Mouse (Mus musculus) cerebellum, adult 2 months (tissue): ENCODE data around the gene Cbs. TPM values are rescaled to one million over a fixed set of nuclear protein-coding genes. Genes with fewer than 3 reads are reported as not detected.
A peak's percentile ranks its signal among the peaks of the same experiment; 100 is the strongest.

ENCODE experiments used
- DNase-seq, 2 experiments: peaks; one replicate each; pipeline ENCODE4 v3.0.0; 2021
- H3K27ac ChIP-seq: fragments of 200-500 bp; 2 replicates; pipeline ENCODE4 v1.5.1; 2012; ENCODE audit warnings: low read length, control low read depth, inconsistent platforms; ENCODE audit not compliant: insufficient read depth
- H3K27me3 ChIP-seq: fragments of 200-500 bp; 2 replicates; pipeline ENCODE4 v1.6.1; 2012; ENCODE audit warnings: inconsistent platforms, mild to moderate bottlenecking, low read length, moderate library complexity; ENCODE audit not compliant: control insufficient read depth, insufficient read depth
- H3K4me1 ChIP-seq: fragments of 200-500 bp; 2 replicates; pipeline ENCODE4 v1.6.1; 2011; ENCODE audit warnings: low read length; ENCODE audit not compliant: control insufficient read depth, insufficient read depth
- H3K4me3 ChIP-seq: fragments of 200-500 bp; replicated peaks from 2 replicates; pipeline ENCODE3; 2011; ENCODE audit warnings: mild to moderate bottlenecking, low read depth, low read length, control low read depth; ENCODE audit not compliant: insufficient read depth
- CTCF ChIP-seq: fragments of 200-500 bp; IDR thresholded peaks from 2 replicates; pipeline ENCODE4 v1.5.1; 2011; ENCODE audit warnings: low read depth, mild to moderate bottlenecking, control low read depth, low read length, moderate library complexity, borderline replicate concordance; ENCODE audit not compliant: insufficient read depth
- POLR2A ChIP-seq: fragments of 200-500 bp; IDR thresholded peaks from 2 replicates; pipeline ENCODE4 v1.6.1; 2011; ENCODE audit warnings: low read length, control low read depth, borderline replicate concordance; ENCODE audit not compliant: insufficient read depth
- WGBS: fragments of 180-500 bp; shearing (Covaris S2); methylation state at CpG from one replicate; pipeline ENCODE4 v1.1.7; 2018; 5-methylcytosine and 5-hydroxymethylcytosine counted together
- polyA plus RNA-seq: library from polyadenylated mRNA; depleted of rRNA; stranded (reverse); fragments of >200 nt; gene quantifications from 2 replicates; pipeline ENCODE4 v1.2.3, GENCODE M21; 2012

The Cbs gene
- polyA plus RNA-seq, 1 experiment: 33.9 TPM

DNA sequence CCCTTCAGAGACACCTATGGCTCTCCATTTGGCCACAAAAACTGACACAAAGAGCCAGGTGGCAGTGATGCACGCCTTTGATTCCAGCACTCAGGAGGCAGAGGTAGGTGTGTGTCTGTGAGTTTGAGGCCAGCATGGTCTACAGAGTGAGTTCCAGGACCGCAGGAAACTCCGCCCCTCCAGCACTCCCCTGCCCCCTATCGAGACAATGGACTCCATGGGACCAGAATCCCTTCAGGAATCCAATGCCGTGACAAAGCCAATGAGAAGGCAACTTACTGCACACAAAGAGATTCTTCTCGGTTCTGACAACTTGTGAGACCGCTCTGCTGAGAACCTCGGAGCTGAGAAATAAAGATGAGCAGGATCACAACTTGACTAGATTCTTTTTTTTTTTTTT, 5.3 kb upstream of the Cbs start:
- H3K4me3 ChIP-seq: no peak overlapping the region
- H3K27me3 ChIP-seq: no peaks in the 10 kb centered on the region
- 40% methylated on average over 8 of the region's 8 CpGs for WGBS
- TF ChIP-seq POLR2A (no peak), CTCF (no peak)
- H3K27ac ChIP-seq: no peak overlapping the region
- no peak for DNase-seq
- H3K4me1 ChIP-seq: no peaks in the 10 kb centered on the region

DNA sequence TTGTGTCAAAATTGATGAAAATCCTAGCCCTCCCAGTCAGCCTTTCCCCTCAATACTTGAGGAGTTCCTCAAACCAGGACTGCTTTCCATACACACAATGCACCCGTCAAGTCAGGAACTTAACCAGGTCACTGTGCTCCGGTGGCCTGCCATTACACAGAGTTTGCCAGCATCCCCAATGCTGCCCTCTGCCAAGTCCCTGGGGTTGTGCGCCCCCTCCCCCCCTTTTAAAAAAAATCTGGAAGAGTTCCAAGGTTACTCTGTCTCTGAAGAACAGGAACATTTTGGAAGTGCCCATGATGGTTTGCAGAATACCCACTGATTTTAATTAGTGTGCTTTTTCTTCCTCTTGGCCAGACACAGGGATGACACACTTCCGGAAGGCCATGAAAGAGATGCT, 2.6 kb upstream of the Cbs start:
- peak in 1 of 2 experiments; percentile 20 for DNase-seq
- no peak for TF ChIP-seq CTCF
- no peak for TF ChIP-seq POLR2A

DNA sequence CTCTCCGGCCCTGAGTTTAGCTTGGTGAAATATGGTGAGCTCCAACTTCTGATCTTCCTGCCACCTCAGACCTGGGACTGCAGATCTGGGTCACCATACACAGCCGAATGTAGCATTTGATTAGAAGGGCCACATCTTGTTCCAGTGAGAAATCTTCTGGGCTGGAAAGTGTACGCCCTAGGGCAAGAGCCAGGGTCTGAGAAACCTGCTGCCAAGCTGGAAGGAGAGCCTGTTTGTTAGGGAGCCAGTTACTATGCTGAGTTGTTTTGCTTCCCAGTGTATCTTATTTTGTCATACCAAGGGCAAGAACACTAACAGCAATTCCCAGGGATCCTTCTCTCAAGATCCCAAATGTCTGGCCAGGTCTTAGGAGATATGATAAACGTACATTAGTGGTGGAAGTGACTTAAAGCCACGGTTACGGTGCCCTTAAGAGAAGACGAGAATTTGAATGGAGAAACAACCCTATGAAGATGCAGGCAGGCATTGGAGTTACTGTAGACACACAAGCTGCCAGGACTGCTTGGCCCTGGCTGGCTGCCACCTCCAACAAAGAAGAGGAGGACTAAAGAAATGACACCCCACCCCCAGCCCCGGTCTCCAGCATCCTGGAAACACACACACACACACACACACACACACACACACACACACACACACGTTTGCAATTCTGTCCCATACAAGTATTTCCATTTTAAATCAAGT, 980 bp upstream of the Cbs start:
- no peaks in the 10 kb centered on the region for H3K4me1 ChIP-seq
- H3K4me3 ChIP-seq: no peak overlapping the region
- 42% methylated on average over 9 of the region's 9 CpGs for WGBS
- DNase-seq: peak in 1 of 2 experiments; percentile 44
- no peak overlapping the region for H3K27ac ChIP-seq
- TF ChIP-seq POLR2A (no peak), CTCF (no peak)
- peaks cover 2% of the 10 kb centered on the region; the same call in 1 of the 2 replicates for H3K27me3 ChIP-seq

More for the DNA sequence above, 2.6 kb upstream of the Cbs start:
- 38% methylated on average over 4 of the region's 4 CpGs for WGBS
- Histone ChIP-seq H3K27me3 (peaks cover 2% of the 10 kb centered on the region; the same call in 1 of the 2 replicates), H3K4me1 (no peaks in the 10 kb centered on the region), H3K4me3 (no peak overlapping the region), H3K27ac (no peak overlapping the region)

DNA sequence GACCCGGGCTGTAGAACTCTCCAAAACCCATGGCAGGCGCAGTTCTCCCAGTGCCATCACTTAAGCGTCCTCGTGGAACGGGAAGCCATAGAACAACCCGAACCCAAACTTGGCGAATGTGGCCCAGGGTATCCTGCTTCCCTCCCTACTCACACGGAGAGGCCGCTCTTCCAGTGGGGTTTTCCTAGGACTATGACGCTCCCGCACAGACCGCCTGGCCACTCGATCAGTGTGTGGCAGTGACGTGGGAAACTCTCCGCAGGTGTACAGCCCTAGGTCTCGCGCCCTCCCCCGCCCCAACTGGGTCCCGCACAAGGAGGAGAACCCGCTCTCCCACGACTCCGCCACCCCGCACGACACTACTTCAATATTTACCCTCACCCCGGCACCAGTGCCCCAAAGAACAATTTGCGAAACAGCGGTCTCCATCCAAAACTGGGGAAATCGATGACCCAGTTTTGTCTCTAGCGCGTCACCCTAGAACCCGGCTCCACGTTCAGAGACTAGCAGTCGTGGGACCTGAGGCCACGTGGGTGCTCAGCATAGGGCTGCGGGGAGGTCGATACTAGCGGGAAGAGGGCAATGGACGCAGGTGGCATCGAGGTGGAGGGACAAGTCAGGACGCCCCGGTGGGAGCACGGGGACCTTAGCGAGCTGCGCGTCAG, 629 bp downstream of the Cbs start:
- TF ChIP-seq POLR2A (no peak), CTCF (no peak)
- H3K27me3 ChIP-seq: peaks cover 2% of the 10 kb centered on the region; the same call in 1 of the 2 replicates
- H3K4me3 ChIP-seq: peak overlapping the region; percentile 63
- WGBS: 6% methylated on average over 45 of the region's 45 CpGs
- no peaks in the 10 kb centered on the region for H3K4me1 ChIP-seq
- H3K27ac ChIP-seq: no peak overlapping the region
- peak in 1 of 2 experiments; percentile 27 for DNase-seq

DNA sequence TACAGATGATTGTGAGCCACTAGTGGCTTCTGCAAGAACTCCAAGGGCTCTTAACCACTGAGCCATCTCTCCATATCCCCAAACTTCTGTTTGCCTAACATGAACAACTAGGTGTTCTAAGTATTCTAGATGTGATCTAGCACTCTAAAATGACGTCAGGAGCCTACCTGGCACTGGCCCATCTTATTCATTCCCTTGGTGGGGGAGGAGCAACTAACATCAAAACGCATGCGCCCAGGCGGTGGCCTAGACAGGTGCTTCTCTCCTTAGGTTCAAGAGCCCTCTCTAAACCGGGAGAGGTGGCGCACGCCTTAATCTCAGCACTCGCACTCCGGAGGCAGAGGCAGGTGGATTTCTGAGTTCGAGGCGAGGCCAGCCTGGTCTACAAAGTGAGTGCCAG, 1.3 kb downstream of the Cbs start:
- no peak for DNase-seq
- Histone ChIP-seq H3K27me3 (peaks cover 2% of the 10 kb centered on the region; the same call in 1 of the 2 replicates), H3K4me3 (no peak overlapping the region)

DNA sequence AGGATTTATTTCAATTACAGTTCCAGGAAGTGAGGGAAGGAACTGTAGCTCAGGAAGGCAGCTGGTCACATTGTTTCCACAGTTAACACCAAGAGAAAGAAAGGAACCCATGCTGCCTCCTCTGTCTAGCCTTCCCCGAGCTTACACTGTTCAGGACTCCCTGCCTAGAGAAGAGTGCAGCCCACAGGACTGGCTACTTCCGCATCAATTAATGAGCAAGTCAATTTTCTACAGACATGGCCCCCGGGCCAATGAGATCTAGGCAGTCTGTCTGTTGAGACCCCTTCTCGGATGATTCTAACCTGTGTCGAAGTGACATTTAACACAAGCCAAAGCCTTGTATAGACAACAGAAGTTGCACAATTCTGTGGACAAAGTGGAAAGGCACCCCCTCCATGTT, 2.1 kb downstream of the Cbs start:
- WGBS: 61% methylated on average over 5 of the region's 5 CpGs
- H3K4me3 ChIP-seq: no peak overlapping the region

More for the DNA sequence above, 1.3 kb downstream of the Cbs start:
- H3K27ac ChIP-seq: no peak overlapping the region
- no peaks in the 10 kb centered on the region for H3K4me1 ChIP-seq
- 73% methylated on average over 11 of the region's 11 CpGs for WGBS
- TF ChIP-seq CTCF (no peak), POLR2A (no peak)

DNA sequence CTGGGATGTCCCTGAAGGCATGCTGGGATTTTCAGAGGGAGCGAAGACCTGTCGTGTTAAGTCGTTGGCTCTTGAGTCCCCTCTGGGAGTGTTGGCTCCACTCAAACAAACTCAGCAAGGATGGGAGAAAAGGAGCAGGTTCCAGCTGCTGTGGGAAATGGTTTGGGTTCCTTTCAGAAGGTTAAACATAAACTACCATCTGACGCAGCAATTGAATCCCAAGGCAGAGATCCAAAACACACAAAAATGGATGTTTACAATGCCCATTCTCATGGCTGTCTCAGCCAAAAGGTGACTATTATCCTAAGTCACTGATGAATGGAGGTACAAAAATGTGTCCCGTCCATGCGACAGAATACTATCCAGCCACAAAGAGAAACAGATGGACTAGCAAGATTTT, 4.0 kb downstream of the Cbs start:
- peaks cover 2% of the 10 kb centered on the region; the same call in 1 of the 2 replicates for H3K27me3 ChIP-seq
- no peak for DNase-seq
- H3K4me3 ChIP-seq: no peak overlapping the region
- TF ChIP-seq POLR2A: no peak
- no peak for TF ChIP-seq CTCF
- H3K27ac ChIP-seq: no peak overlapping the region
- H3K4me1 ChIP-seq: no peaks in the 10 kb centered on the region
- 76% methylated on average over 6 of the region's 6 CpGs for WGBS

More for the DNA sequence above, 2.1 kb downstream of the Cbs start:
- DNase-seq: no peak
- TF ChIP-seq POLR2A: no peak
- TF ChIP-seq CTCF: no peak
- no peaks in the 10 kb centered on the region for H3K4me1 ChIP-seq
- peaks cover 2% of the 10 kb centered on the region; the same call in 1 of the 2 replicates for H3K27me3 ChIP-seq
- no peak overlapping the region for H3K27ac ChIP-seq

DNA sequence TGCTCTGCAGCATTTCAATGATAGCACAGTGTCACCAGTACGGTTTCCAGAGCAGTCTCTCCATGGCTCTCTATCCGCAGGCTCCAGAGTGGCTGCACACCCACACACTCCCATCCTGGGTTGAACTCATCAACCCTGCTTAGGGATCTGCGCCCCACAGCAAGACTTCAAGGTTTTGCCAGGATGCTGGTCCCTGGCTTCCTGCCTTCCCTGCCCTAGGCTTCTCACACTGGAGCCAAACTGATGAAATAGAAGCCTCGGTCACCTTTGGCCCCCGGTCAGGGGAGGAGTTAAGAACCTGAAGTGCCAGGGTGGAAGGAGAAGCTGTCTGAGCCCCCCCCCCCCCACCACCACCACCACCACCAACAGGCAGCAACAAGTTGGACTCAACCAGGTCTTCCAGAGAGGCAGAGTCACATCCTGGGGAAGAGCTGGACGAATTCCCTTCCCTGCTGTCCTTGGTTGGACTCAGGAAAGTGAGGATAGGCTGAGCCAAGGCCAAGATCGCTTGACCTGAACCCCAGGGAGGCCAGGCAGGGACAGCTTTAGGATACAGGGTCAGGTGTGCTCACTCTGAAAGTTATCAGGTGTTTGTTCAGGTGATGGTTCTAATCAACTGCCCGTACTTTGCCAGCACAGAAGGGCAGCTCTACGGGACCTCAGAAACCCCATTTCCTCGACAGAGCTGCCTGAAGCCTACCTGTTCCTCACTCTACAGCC, 5.8 kb downstream of the Cbs start:
- Histone ChIP-seq H3K4me3 (no peak overlapping the region), H3K4me1 (no peaks in the 10 kb centered on the region), H3K27ac (no peak overlapping the region), H3K27me3 (no peaks in the 10 kb centered on the region)
- TF ChIP-seq CTCF: no peak
- WGBS: 36% methylated on average over 10 of the region's 10 CpGs
- no peak for DNase-seq
